Mouse (Mus musculus) heart, postnatal 0 days (tissue): ENCODE data around the gene Nup153.

Experiments used
- CTCF ChIP-seq: IDR thresholded peaks from 2 replicates; pipeline ENCODE4 v1.5.1; 2016; ENCODE audit warnings: antibody characterized with exemption, control low read depth, low read depth
- EP300 ChIP-seq: IDR thresholded peaks from 2 replicates; pipeline ENCODE4 v1.6.1; 2016; ENCODE audit warnings: antibody characterized with exemption, low read depth

GRCm38 (mm10) chr13:46758627-46759026 lies 30.9 kb upstream of the Nup153 start:
- TF ChIP-seq CTCF (no peak), EP300 (no peak)
